Mouse (Mus musculus) megakaryocyte, embryonic 14.5 days (primary cell): ENCODE data around the gene Cfap65.

Experiments used
- FLI1 ChIP-seq: IDR thresholded peaks from 2 replicates; pipeline ENCODE4 v1.6.1; 2012; ENCODE audit warnings: low read length, inconsistent platforms, mixed read lengths
- GATA1 ChIP-seq: IDR thresholded peaks from 3 replicates; pipeline ENCODE4 v1.6.1; 2012; ENCODE audit warnings: mixed read lengths, low read length, inconsistent platforms, borderline replicate concordance

DNA sequence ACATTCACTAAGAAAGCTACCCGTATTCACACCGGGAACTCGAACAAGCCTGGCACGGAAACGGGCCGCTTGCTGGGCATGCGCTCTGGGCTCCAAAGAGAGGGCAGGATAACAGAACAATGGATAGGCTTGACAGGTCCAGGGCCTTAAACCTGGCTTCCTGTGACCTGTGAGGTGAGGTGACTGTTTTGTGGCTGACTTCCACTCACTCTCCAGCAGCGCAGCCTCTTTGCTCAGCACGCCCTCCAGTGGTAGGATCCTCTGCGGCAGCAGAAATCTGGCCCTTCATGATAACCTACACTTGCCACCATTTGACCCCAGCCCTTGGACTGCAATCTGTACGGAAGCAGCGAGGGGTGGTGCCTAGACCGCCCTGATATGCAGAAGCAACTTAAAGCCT, 19.7 kb downstream of the Cfap65 start:
- TF ChIP-seq GATA1 (no peak), FLI1 (no peak)
